Mouse (Mus musculus) limb, embryonic 12.5 days (tissue): ENCODE results near the gene Ahcy. TPM values are rescaled to one million over a fixed set of nuclear protein-coding genes. Genes with fewer than 3 reads are reported as not detected.
"Not testable (repeated sequence)": the region's sequence is repeated elsewhere in the genome, so short reads cannot be mapped to it uniquely, and the experiment has no call there.

Experiments
- ATAC-seq: fragments of 200-750 bp; cut with Nextera tagmentation; 2 replicates; pipeline ENCODE4 v1.8.0; 2017; ENCODE audit warnings: low read depth, moderate TSS enrichment; ENCODE audit not compliant: insufficient number of reproducible peaks, insufficient read depth, low FRiP score, low TSS enrichment
- H3K27ac ChIP-seq: fragments of 300-500 bp; sonication (generic); 2 replicates; pipeline ENCODE4 v1.5.1; 2016; ENCODE audit warnings: mild to moderate bottlenecking, moderate library complexity
- H3K27me3 ChIP-seq: fragments of 300-500 bp; sonication (generic); 2 replicates; pipeline ENCODE4 v1.6.1; 2016; ENCODE audit warnings: mild to moderate bottlenecking, moderate library complexity
- H3K36me3 ChIP-seq: fragments of 300-500 bp; sonication (generic); 2 replicates; pipeline ENCODE4 v1.6.1; 2016; ENCODE audit warnings: mild to moderate bottlenecking, moderate library complexity
- H3K4me1 ChIP-seq: fragments of 300-500 bp; sonication (generic); replicated peaks from 2 replicates; pipeline ENCODE4 v1.6.1; 2016
- H3K4me2 ChIP-seq: fragments of 300-500 bp; sonication (generic); 2 replicates; pipeline ENCODE4 v1.6.1; 2016; ENCODE audit warnings: mild to moderate bottlenecking, moderate library complexity
- H3K4me3 ChIP-seq: fragments of 300-500 bp; sonication (generic); replicated peaks from 2 replicates; pipeline ENCODE4 v1.5.1; 2016; ENCODE audit warnings: mild to moderate bottlenecking
- H3K9ac ChIP-seq: fragments of 300-500 bp; sonication (generic); replicated peaks from 2 replicates; pipeline ENCODE4 v1.6.1; 2016; ENCODE audit warnings: mild to moderate bottlenecking, moderate library complexity
- H3K9me3 ChIP-seq: fragments of 300-500 bp; sonication (generic); 2 replicates; pipeline ENCODE4 v1.6.1; 2016; ENCODE audit warnings: mild to moderate bottlenecking, moderate library complexity
- WGBS: fragments of 180-500 bp; shearing (Covaris S2); methylation state at CpG from one replicate; pipeline ENCODE4 v1.1.7; 2016; 5-methylcytosine and 5-hydroxymethylcytosine counted together
- polyA plus RNA-seq: library from polyadenylated mRNA; unstranded; fragments of >200 nt; fragmentation: Nextera tagmentation; extraction: Ambion mirVana; gene quantifications from 2 replicates; pipeline ENCODE4 v1.2.1, GENCODE M21; 2016

Ahcy gene
- polyA plus RNA-seq, 1 experiment from 2014 or later = 86.0 TPM

DNA sequence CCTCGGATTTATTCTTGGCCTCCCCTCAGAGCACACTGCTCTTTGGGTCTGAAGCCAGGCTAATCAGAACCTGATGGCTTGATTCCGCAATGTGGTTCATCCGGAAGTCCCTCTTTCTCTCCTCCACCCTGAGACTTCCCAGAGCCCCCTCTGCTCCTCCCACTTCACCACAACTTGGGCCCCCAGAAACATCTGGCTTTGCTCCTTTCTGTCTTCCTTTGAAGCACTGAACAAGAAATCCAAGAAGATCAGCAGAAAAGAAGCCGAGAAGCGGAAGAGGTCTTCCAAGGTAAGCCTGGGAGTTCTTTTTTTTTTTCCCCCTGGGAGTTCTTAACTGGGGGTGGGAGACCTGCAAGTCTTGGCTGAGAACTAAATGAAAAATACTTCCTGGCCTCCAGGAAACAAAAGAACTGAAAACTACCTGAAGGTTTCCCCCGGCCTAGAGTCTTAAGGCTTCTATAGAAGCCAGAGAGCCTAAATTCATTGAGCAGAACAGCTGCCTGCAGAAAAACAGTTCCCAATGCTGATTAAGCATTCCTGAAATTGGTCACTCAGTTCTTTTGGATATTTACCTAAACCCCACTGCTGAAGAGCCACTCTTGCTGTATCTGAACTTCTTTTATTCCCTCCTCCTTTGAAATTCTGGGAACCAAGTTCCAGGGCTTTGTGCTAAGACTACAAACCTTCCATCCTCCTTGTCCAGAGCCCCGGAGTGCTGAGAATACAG lies 26.7 kb downstream of the Ahcy start:
- H3K9me3 ChIP-seq = no peaks in the 10 kb centered on the region
- WGBS = 19% methylated on average over 7 of the region's 7 CpGs
- no peak for ATAC-seq
- no peaks in the 10 kb centered on the region for H3K27me3 ChIP-seq
- H3K27ac ChIP-seq = peak overlapping the region; percentile 87
- peak overlapping the region; percentile 40 for H3K4me2 ChIP-seq
- H3K4me3 ChIP-seq = peak overlapping the region; percentile 12; the same call in 1 of the 2 replicates
- H3K36me3 ChIP-seq = no peaks in the 10 kb centered on the region
- no peak overlapping the region; the same call in 1 of the 2 replicates for H3K9ac ChIP-seq
- H3K4me1 ChIP-seq = peaks cover 25% of the 10 kb centered on the region

DNA sequence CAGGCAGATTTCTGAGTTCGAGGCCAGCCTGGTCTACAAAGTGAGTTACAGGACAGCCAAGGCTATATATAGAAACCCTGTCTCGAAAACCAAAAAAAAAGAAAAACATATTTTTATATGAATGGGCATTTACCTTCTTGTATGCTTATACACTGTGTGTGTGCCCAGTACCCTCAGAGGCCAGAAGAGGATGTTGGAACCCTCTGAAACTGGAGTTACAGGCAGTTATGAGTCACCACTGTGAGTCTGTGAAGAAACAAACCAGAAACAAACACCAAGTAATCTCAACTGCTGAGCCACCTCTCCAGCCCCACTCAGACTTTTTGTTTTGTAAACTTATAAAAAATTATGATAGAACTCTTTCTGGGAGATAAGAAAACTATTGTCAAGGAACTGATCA lies 27.5 kb downstream of the Ahcy start:
- no peak overlapping the region for H3K4me3 ChIP-seq
- ATAC-seq = no peak
- no peak overlapping the region for H3K27ac ChIP-seq
- no peaks in the 10 kb centered on the region for H3K36me3 ChIP-seq
- no peaks in the 10 kb centered on the region for H3K27me3 ChIP-seq
- no peak overlapping the region for H3K4me2 ChIP-seq
- H3K9me3 ChIP-seq = no peaks in the 10 kb centered on the region
- peaks cover 23% of the 10 kb centered on the region for H3K4me1 ChIP-seq
- WGBS = 92% methylated on average over 2 of the region's 2 CpGs
- no peak overlapping the region for H3K9ac ChIP-seq

DNA sequence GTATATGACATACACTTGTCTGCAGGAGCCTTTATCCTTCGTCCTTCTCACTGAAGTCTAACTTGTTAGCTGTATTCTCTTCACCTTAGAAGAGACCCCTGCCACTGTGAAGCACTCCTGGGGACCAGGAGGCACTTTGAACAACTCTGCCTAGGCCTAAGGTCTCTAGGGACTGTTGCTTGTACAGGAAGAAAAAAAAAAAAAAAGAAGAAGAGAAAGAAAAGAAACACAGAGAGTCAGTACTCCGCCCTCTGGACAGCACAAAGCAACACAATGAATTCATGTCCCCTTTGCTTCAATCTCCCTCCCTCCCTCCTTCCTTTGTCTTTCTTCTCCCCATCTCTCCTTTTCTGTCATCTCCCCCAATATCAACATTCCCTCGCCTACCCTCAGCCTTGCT lies 29.2 kb downstream of the Ahcy start:
- H3K27ac ChIP-seq = no peak overlapping the region
- no peak overlapping the region for H3K9ac ChIP-seq
- H3K4me2 ChIP-seq = no peak overlapping the region
- ATAC-seq = no peak
- H3K9me3 ChIP-seq = no peaks in the 10 kb centered on the region
- H3K36me3 ChIP-seq = no peaks in the 10 kb centered on the region
- 85% methylated on average over 3 of the region's 3 CpGs for WGBS
- H3K4me1 ChIP-seq = peaks cover 13% of the 10 kb centered on the region
- no peak overlapping the region for H3K4me3 ChIP-seq
- H3K27me3 ChIP-seq = no peaks in the 10 kb centered on the region

DNA sequence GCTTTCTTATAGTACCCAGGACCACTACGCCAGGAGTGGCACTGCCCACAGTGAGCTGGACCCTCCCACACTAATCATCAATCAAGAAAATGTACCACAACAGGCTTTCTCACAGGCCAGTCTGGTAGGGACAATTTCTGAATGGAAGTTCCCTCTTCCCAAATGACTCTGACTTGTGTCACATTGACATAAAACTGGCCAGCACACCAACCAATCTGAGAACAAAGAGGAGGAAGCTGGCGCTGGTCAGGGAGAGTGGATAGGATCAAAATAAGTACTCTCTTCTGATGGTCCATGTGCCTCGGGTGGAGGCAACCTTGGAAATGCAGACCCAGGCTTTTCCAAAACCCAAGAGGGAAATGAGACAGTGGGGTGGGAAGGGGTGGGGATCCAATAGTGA lies 29.8 kb downstream of the Ahcy start:
- no peak overlapping the region for H3K9ac ChIP-seq
- H3K4me3 ChIP-seq = no peak overlapping the region
- no peak for ATAC-seq
- no peaks in the 10 kb centered on the region for H3K36me3 ChIP-seq
- H3K9me3 ChIP-seq = no peaks in the 10 kb centered on the region
- 68% methylated on average over 3 of the region's 3 CpGs for WGBS
- peaks cover 11% of the 10 kb centered on the region for H3K4me1 ChIP-seq
- H3K27ac ChIP-seq = no peak overlapping the region
- no peak overlapping the region for H3K4me2 ChIP-seq
- no peaks in the 10 kb centered on the region for H3K27me3 ChIP-seq

DNA sequence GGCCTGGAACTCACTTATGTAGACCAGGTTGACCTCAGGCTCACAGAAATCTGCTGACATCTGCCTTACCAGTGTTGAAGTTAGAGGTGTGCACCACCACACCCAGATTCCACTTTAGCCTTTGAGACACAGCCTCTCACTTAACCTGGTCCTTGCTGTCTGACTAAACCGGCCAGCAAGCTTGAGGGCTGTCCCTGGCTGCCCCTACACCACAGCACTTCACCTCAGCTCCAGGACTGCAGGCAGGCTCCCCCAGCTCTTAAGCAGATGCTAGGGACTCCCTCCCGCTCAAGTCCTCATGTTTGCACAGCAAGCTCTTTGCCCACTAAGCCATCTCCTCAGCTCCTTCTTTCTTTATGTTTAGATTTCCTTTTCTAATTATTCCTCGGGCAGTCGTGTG lies 34.3 kb downstream of the Ahcy start:
- Histone ChIP-seq H3K9ac (no peak overlapping the region), H3K27me3 (no peaks in the 10 kb centered on the region), H3K36me3 (no peaks in the 10 kb centered on the region), H3K4me2 (no peak overlapping the region), H3K9me3 (no peaks in the 10 kb centered on the region), H3K27ac (no peak overlapping the region), H3K4me3 (no peak overlapping the region), H3K4me1 (no peaks in the 10 kb centered on the region)
- no peak for ATAC-seq
- 71% methylated on average over 4 of the region's 4 CpGs for WGBS

DNA sequence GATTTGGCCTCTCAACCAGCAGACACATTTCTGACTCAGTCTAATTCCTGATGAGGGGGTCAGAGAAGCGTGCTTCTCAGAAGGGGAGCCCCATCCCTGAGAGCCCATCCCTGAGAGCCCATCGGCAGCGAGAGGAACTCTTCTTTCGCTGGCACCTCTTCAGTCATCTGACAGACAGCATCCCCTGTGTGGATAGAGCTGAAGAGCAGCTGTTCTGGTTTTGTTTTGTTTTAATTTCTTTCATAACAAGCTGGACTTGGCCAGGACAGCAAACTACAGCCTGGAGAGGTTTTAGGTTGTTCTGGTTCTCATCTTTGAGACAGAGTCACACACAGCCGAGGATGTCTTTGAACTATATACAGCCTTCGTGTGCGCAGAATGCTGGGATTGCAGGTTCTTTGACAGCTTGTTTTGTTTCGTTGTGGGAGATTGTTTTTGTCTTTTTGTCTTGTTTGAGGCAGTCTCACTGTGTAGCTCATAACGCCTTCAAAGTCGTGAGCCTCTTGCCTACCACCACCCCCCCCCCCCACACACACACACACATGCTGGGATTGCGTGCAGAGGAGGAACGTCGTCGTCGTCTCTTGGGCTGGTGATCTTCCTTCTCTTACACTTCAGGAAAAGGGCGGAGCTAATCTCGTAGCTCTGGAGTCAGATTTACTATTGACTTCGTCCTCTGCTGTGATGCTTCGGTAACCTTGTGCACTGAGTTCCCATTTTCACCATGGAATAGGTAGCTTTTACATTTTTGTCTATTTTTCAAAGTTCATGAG lies 41.2 kb downstream of the Ahcy start:
- Histone ChIP-seq H3K27me3 (no peaks in the 10 kb centered on the region), H3K9me3 (no peaks in the 10 kb centered on the region), H3K9ac (no peak overlapping the region), H3K36me3 (no peaks in the 10 kb centered on the region), H3K4me1 (no peaks in the 10 kb centered on the region), H3K27ac (no peak overlapping the region), H3K4me2 (no peak overlapping the region), H3K4me3 (no peak overlapping the region)
- 45% methylated on average over 19 of the region's 19 CpGs for WGBS
- ATAC-seq = no peak

DNA sequence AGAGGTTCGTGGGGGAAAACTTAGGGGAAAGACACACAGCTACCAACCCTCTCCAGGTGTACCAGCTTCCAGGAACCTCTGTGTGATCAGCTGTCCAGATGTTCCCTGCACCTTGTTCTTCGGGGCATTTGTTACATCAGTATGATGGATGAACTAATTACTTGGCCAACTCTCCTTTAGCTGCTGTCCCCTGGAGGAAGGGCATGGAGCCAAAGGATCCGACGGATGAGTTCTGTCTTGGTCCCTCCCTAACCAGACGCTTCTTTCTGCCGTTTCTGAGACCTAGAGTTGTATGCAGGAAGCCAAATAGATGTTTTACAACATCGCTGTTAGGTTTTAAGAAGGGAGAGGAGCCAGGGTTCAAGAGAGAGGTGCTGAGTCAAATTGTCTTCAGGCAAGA lies 43.5 kb downstream of the Ahcy start:
- Histone ChIP-seq H3K9ac (no peak overlapping the region), H3K36me3 (no peaks in the 10 kb centered on the region), H3K27me3 (no peaks in the 10 kb centered on the region), H3K4me2 (no peak overlapping the region), H3K4me3 (no peak overlapping the region), H3K9me3 (no peaks in the 10 kb centered on the region), H3K4me1 (no peaks in the 10 kb centered on the region), H3K27ac (no peak overlapping the region)
- 61% methylated on average over 7 of the region's 7 CpGs for WGBS
- ATAC-seq = no peak

DNA sequence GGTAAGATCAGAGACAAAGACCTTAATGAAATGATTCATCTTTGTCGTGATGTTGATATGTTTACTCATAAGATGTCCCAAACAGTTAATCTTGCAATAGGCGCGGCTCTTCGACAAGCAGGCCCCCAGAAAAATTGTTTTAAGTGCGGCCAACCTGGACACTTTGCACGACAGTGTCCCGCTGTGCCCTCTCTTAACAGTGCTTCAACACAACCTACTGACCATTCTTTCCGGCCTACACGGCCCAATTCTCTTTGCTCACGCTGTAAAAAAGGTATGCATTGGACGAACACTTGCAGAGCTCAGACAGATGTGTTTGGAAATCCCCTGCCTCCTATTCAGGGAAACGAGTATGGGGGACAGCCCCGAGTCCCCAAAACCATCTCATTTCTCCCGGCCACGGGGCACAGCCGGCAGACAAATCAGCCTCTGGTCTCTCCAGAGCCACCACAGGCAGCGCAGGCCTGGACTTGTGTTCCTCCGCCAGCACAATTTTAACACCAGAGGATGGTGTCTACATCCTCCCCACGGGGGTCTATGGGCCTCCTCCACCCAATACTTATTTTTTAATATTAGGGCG lies 54.0 kb downstream of the Ahcy start:
- H3K9me3 ChIP-seq, H3K4me3 ChIP-seq, H3K27me3 ChIP-seq, H3K36me3 ChIP-seq, H3K27ac ChIP-seq, H3K4me1 ChIP-seq, ATAC-seq, H3K9ac ChIP-seq: not testable (repeated sequence)
- 16% methylated on average over 20 of the region's 20 CpGs for WGBS
- peak overlapping the region; percentile 76 for H3K4me2 ChIP-seq

DNA sequence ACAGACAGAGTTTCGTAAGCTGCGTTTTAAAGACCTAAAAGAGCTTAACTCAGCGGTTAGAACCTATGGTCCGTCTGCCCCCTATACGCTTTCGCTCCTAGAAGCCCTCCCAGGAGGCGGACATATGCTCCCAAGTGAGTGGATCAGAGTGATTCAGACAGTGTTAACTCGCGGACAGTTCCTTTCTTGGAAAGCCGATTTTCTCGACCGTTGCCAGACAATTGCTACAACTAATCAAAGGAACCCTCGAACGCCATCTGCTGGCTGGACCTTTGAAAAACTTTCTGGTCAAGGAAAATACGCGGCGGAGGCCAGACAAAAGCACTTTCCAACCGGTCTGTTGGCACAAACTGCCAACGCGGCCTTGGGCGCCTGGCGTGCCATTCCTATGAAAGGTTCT lies 54.6 kb downstream of the Ahcy start:
- H3K27me3 ChIP-seq = peaks cover 5% of the 10 kb centered on the region; the same call in 1 of the 2 replicates
- H3K4me3 ChIP-seq = peak overlapping the region; percentile 45
- WGBS = under 1% methylated on average over 22 of the region's 22 CpGs
- no peaks in the 10 kb centered on the region for H3K9me3 ChIP-seq
- H3K4me1 ChIP-seq = peaks cover 4% of the 10 kb centered on the region; the same call in 1 of the 2 replicates
- H3K27ac ChIP-seq = peak overlapping the region; percentile 88
- H3K9ac ChIP-seq = peak overlapping the region; percentile 57
- H3K36me3 ChIP-seq = no peaks in the 10 kb centered on the region
- H3K4me2 ChIP-seq = peak overlapping the region; percentile 76
- ATAC-seq = peak; percentile 87

DNA sequence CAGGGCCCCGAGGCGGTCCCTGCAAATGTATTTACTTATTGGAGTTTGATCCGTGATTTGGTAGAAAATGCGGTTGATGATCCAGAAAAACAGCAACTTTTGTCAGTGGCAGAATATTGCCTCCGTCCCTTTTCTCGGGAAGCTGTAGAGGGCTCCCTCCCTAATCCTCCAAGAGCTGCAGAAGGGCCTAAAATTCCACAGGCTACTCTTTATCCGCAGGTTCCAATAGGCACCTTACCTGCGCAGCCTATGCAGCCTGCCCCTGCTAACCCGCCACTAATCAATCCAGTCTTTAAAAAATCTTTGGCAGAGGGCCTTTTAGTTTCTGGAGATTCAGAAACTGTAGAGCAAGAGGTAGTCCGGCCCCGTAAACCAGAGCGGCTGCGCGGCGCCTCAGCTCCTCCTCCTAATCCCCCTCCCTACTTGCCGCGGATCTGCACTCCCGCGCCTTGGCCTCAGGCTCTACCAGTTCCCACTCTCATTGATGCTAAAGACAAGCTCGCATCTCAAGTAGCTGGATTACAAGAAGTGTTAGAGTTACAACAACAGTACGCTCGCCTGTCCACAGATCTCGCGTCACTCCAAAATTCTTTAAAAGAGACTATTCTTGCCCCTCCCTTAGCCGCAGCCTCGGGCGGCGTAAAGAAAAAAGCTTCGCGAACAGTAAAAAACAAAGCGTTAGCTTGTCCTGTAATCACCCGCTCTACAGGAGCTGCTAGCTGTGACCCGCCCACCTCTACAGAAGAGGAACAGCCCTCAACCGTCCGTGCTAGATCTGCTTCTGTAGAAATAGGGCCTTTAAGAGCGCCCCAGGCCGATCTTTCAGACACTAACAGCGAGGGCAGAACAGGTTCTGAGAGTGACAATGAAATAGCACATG lies 55.3 kb downstream of the Ahcy start:
- Histone ChIP-seq H3K9me3 (no peaks in the 10 kb centered on the region), H3K36me3 (no peaks in the 10 kb centered on the region), H3K27me3 (peaks cover 5% of the 10 kb centered on the region; the same call in 1 of the 2 replicates), H3K9ac (peak overlapping the region; percentile 57), H3K4me3 (peak overlapping the region; percentile 45), H3K4me2 (peak overlapping the region; percentile 76), H3K27ac (peak overlapping the region; percentile 88), H3K4me1 (peaks cover 4% of the 10 kb centered on the region; the same call in 1 of the 2 replicates)
- ATAC-seq = peak; percentile 91
- under 1% methylated on average over 38 of the region's 38 CpGs for WGBS
